Mouse (Mus musculus) hindbrain, embryonic 15.5 days (tissue): ENCODE data around the gene Hist1h2bl. TPM values are rescaled to one million over a fixed set of nuclear protein-coding genes. Genes with fewer than 3 reads are reported as not detected.
"Not testable (repeated sequence)": the region's sequence is repeated elsewhere in the genome, so short reads cannot be mapped to it uniquely, and the experiment has no call there.

Experiments used
- ATAC-seq: fragments of 200-750 bp; cut with Nextera tagmentation; 2 replicates; pipeline ENCODE4 v1.8.0; 2017; ENCODE audit warnings: low read depth, moderate number of reproducible peaks, moderate TSS enrichment; ENCODE audit not compliant: low FRiP score
- H3K27ac ChIP-seq: fragments of 300-500 bp; sonication (generic); replicated peaks from 2 replicates; pipeline ENCODE4 v1.5.1; 2015; ENCODE audit warnings: mild to moderate bottlenecking, inconsistent platforms
- H3K27me3 ChIP-seq: fragments of 300-500 bp; sonication (generic); 2 replicates; pipeline ENCODE4 v1.6.1; 2015; ENCODE audit warnings: control low read depth, inconsistent platforms
- H3K36me3 ChIP-seq: fragments of 300-500 bp; sonication (generic); 2 replicates; pipeline ENCODE4 v1.6.1; 2015; ENCODE audit warnings: control low read depth, inconsistent platforms
- H3K4me1 ChIP-seq: fragments of 300-500 bp; sonication (generic); replicated peaks from 2 replicates; pipeline ENCODE4 v1.6.1; 2015; ENCODE audit warnings: control low read depth, inconsistent platforms
- H3K4me2 ChIP-seq: fragments of 300-500 bp; sonication (generic); 2 replicates; pipeline ENCODE4 v1.6.1; 2015; ENCODE audit warnings: moderate library complexity, mild to moderate bottlenecking, inconsistent platforms
- H3K4me3 ChIP-seq: fragments of 300-500 bp; sonication (generic); 2 replicates; pipeline ENCODE4 v1.5.1; 2015; ENCODE audit warnings: mild to moderate bottlenecking, inconsistent platforms
- H3K9ac ChIP-seq: fragments of 300-500 bp; sonication (generic); 2 replicates; pipeline ENCODE4 v1.6.1; 2015; ENCODE audit warnings: inconsistent platforms
- H3K9me3 ChIP-seq: fragments of 300-500 bp; sonication (generic); 2 replicates; pipeline ENCODE4 v1.6.1; 2016; ENCODE audit warnings: control low read depth, inconsistent platforms
- WGBS: fragments of 180-500 bp; shearing (Covaris S2); methylation state at CpG from one replicate; pipeline ENCODE4 v1.1.7; 2015; 5-methylcytosine and 5-hydroxymethylcytosine counted together
- polyA plus RNA-seq: library from polyadenylated mRNA; unstranded; fragments of >200 nt; fragmentation: Nextera tagmentation; extraction: Ambion mirVana; gene quantifications from 2 replicates; pipeline ENCODE4 v1.2.1, GENCODE M21; 2015

The Hist1h2bl gene
- polyA plus RNA-seq, 1 experiment from 2014 or later: not detected

- H3K4me1 ChIP-seq: peaks cover 39% of the 10 kb centered on the region
- no peaks in the 10 kb centered on the region for H3K9me3 ChIP-seq
- peak overlapping the region; percentile 77 for H3K4me2 ChIP-seq
- WGBS: 66% methylated on average over 4 of the region's 4 CpGs
- peak overlapping the region; percentile 59 for H3K9ac ChIP-seq
- peak overlapping the region; percentile 39 for H3K4me3 ChIP-seq
- H3K36me3 ChIP-seq: no peaks in the 10 kb centered on the region
- no peaks in the 10 kb centered on the region for H3K27me3 ChIP-seq
- ATAC-seq: no peak
- no peak overlapping the region; the same call in 1 of the 2 replicates for H3K27ac ChIP-seq
These were observed 2.6 kb upstream of the Hist1h2bl start for GRCm38 (mm10) chr13:21718381-21719080.

- not testable (repeated sequence) for H3K36me3 ChIP-seq, H3K27me3 ChIP-seq, H3K9me3 ChIP-seq
- peak; percentile 40 for ATAC-seq
- peak within 1 kb of the TSS; percentile 92 for H3K27ac ChIP-seq
- peak within 1 kb of the TSS; percentile 77 for H3K4me2 ChIP-seq
- peaks cover 39% of the 10 kb centered on the region for H3K4me1 ChIP-seq
- H3K9ac ChIP-seq: peak within 1 kb of the TSS; percentile 59
- under 1% methylated on average over 31 of the region's 56 CpGs for WGBS
- peak within 1 kb of the TSS; percentile 44 for H3K4me3 ChIP-seq
These were observed 1.7 kb upstream of the Hist1h2bl start, which contains the start of gene Hist1h3h for GRCm38 (mm10) chr13:21717397-21718357. Gene Hist1h3h (plus strand): TSS chr13:21717659.

- WGBS: 2% methylated on average over 11 of the region's 38 CpGs
- not testable (repeated sequence) for ATAC-seq
These were observed 823 bp upstream of the Hist1h2bl start for GRCm38 (mm10) chr13:21716540-21717391.

GRCm38 (mm10) chr13:21715131-21715863 lies 646 bp downstream of the Hist1h2bl start:
- peak overlapping the region; percentile 92 for H3K27ac ChIP-seq
- under 1% methylated on average over 22 of the region's 22 CpGs for WGBS
- H3K4me2 ChIP-seq: peak overlapping the region; percentile 77
- no peaks in the 10 kb centered on the region for H3K9me3 ChIP-seq
- H3K4me1 ChIP-seq: peaks cover 36% of the 10 kb centered on the region
- no peaks in the 10 kb centered on the region for H3K36me3 ChIP-seq
- H3K27me3 ChIP-seq: no peaks in the 10 kb centered on the region
- no peak for ATAC-seq
- peak overlapping the region; percentile 42 for H3K9ac ChIP-seq
- peak overlapping the region; percentile 44 for H3K4me3 ChIP-seq

More at GRCm38 (mm10) chr13:21716540-21717391, 823 bp upstream of the Hist1h2bl start:
- H3K36me3 ChIP-seq, H3K9me3 ChIP-seq, H3K27me3 ChIP-seq: not testable (repeated sequence)
- Histone ChIP-seq H3K9ac (peak overlapping the region; percentile 59), H3K27ac (peak overlapping the region; percentile 92), H3K4me1 (peaks cover 35% of the 10 kb centered on the region), H3K4me3 (peak overlapping the region; percentile 44), H3K4me2 (peak overlapping the region; percentile 77)

GRCm38 (mm10) chr13:21714725-21715124 lies 1.2 kb downstream of the Hist1h2bl start:
- under 1% methylated on average over 7 of the region's 7 CpGs for WGBS
- Histone ChIP-seq H3K9me3 (no peaks in the 10 kb centered on the region), H3K4me2 (peak overlapping the region; percentile 77), H3K27me3 (no peaks in the 10 kb centered on the region), H3K4me1 (peaks cover 36% of the 10 kb centered on the region), H3K4me3 (peak overlapping the region; percentile 44), H3K36me3 (no peaks in the 10 kb centered on the region), H3K27ac (peak overlapping the region; percentile 92; the same call in 1 of the 2 replicates), H3K9ac (peak overlapping the region; percentile 42; the same call in 1 of the 2 replicates)
- no peak for ATAC-seq

GRCm38 (mm10) chr13:21711698-21712097 lies 4.2 kb downstream of the Hist1h2bl start:
- Histone ChIP-seq H3K4me1 (peaks cover 20% of the 10 kb centered on the region), H3K4me2 (peak overlapping the region; percentile 91), H3K9me3 (no peaks in the 10 kb centered on the region), H3K27me3 (no peaks in the 10 kb centered on the region), H3K9ac (peak overlapping the region; percentile 51; the same call in 1 of the 2 replicates), H3K36me3 (no peaks in the 10 kb centered on the region), H3K4me3 (peak overlapping the region; percentile 79), H3K27ac (no peak overlapping the region)
- ATAC-seq: no peak
- WGBS: 33% methylated on average over 4 of the region's 4 CpGs

- no peaks in the 10 kb centered on the region for H3K36me3 ChIP-seq
- WGBS: under 1% methylated on average over 22 of the region's 22 CpGs
- peak overlapping the region; percentile 62 for H3K27ac ChIP-seq
- ATAC-seq: peak; percentile 87
- H3K4me2 ChIP-seq: peak overlapping the region; percentile 91
- H3K4me3 ChIP-seq: peak overlapping the region; percentile 79
- no peaks in the 10 kb centered on the region for H3K9me3 ChIP-seq
- H3K4me1 ChIP-seq: peaks cover 19% of the 10 kb centered on the region
- peak overlapping the region; percentile 51 for H3K9ac ChIP-seq
- no peaks in the 10 kb centered on the region for H3K27me3 ChIP-seq
These were observed 5.0 kb downstream of the Hist1h2bl start for GRCm38 (mm10) chr13:21710821-21711525.

- ATAC-seq: peak; percentile 84
- Histone ChIP-seq H3K27me3 (no peaks in the 10 kb centered on the region), H3K4me1 (peaks cover 14% of the 10 kb centered on the region), H3K36me3 (no peaks in the 10 kb centered on the region), H3K4me2 (peak overlapping the region; percentile 91), H3K4me3 (peak overlapping the region; percentile 79), H3K27ac (peak overlapping the region; percentile 90), H3K9ac (peak overlapping the region; percentile 68), H3K9me3 (no peaks in the 10 kb centered on the region)
- WGBS: under 1% methylated on average over 32 of the region's 32 CpGs
These were observed 5.8 kb downstream of the Hist1h2bl start for GRCm38 (mm10) chr13:21710031-21710711.

GRCm38 (mm10) chr13:21706669-21707068 lies 9.3 kb downstream of the Hist1h2bl start:
- Histone ChIP-seq H3K4me1 (peaks cover 8% of the 10 kb centered on the region), H3K9me3 (no peaks in the 10 kb centered on the region), H3K4me3 (no peak overlapping the region), H3K27me3 (no peaks in the 10 kb centered on the region), H3K27ac (no peak overlapping the region), H3K9ac (no peak overlapping the region), H3K36me3 (no peaks in the 10 kb centered on the region), H3K4me2 (no peak overlapping the region)
- no peak for ATAC-seq
- WGBS: 75% methylated on average over 4 of the region's 4 CpGs

GRCm38 (mm10) chr13:21697811-21698210 lies 18.1 kb downstream of the Hist1h2bl start, which contains the start of gene Olfr1359:
Gene Olfr1359 (plus strand): TSS chr13:21698111.
- no peak within 1 kb of the TSS for H3K4me2 ChIP-seq
- H3K27ac ChIP-seq: no peak within 1 kb of the TSS
- H3K36me3 ChIP-seq: no peaks in the 10 kb centered on the region
- no peak for ATAC-seq
- H3K4me1 ChIP-seq: no peaks in the 10 kb centered on the region
- H3K9me3 ChIP-seq: no peaks in the 10 kb centered on the region
- H3K9ac ChIP-seq: no peak within 1 kb of the TSS
- no peaks in the 10 kb centered on the region for H3K27me3 ChIP-seq
- no peak within 1 kb of the TSS for H3K4me3 ChIP-seq
